Mouse (Mus musculus): ENCODE measurements around the gene Zfp260. TPM values are rescaled to one million over a fixed set of nuclear protein-coding genes. Genes with fewer than 3 reads are reported as not detected.

Gene Zfp260
- polyA plus RNA-seq (2011; ENCODE audit: insufficient read depth, insufficient read length, low read depth, missing spikeins), result 60.8 and 63.8 TPM in 2 replicates

- Histone ChIP-seq H3K4me3 (ENCODE audit: low read depth, low read length) (peak within 1 kb of the TSS; percentile 88), H3K27ac (ENCODE audit: insufficient read depth, low read length) (peak within 1 kb of the TSS; percentile 98), H3K27me3 (ENCODE audit: control insufficient read depth, insufficient read depth, low read length, poor library complexity, severe bottlenecking) (no peaks in the 10 kb centered on the region), H3K4me1 (ENCODE audit: control insufficient read depth, insufficient read depth, low read length) (no peaks in the 10 kb centered on the region), H3K9ac (ENCODE audit: low read depth, poor library complexity, severe bottlenecking) (peak within 1 kb of the TSS; percentile 77), H3K9me3 (replicated peaks; ENCODE audit: control insufficient read depth, insufficient read depth, low read length, poor library complexity, severe bottlenecking) (no peaks in the 10 kb centered on the region), H3K36me3 (ENCODE audit: control insufficient read depth, insufficient read depth, low read length, poor library complexity, severe bottlenecking) (no peaks in the 10 kb centered on the region)
- TF ChIP-seq POLR2A (IDR thresholded peaks at IDR 0.05; ENCODE audit: insufficient read depth, low read length), result peak; percentile 35
- no peak for TF ChIP-seq EP300 (IDR thresholded peaks at IDR 0.05; ENCODE audit: insufficient read depth, low read depth, low read length)
Observed at GRCm38 (mm10) chr7:30094646-30095429, at the start of gene Zfp260. Gene Zfp260, plus strand, starts transcription at chr7:30094777.

GRCm38 (mm10) chr7:30048126-30048525, 46.5 kb upstream of the Zfp260 start:
- Histone ChIP-seq H3K36me3 (ENCODE audit: control insufficient read depth, insufficient read depth, low read length, poor library complexity, severe bottlenecking) (no peaks in the 10 kb centered on the region), H3K27me3 (ENCODE audit: control insufficient read depth, insufficient read depth, low read length, poor library complexity, severe bottlenecking) (no peaks in the 10 kb centered on the region), H3K4me1 (ENCODE audit: control insufficient read depth, insufficient read depth, low read length) (no peaks in the 10 kb centered on the region), H3K9me3 (replicated peaks; ENCODE audit: control insufficient read depth, insufficient read depth, low read length, poor library complexity, severe bottlenecking) (no peaks in the 10 kb centered on the region), H3K4me3 (ENCODE audit: low read depth, low read length) (no peak overlapping the region), H3K27ac (ENCODE audit: insufficient read depth, low read length) (no peak overlapping the region), H3K9ac (ENCODE audit: low read depth, poor library complexity, severe bottlenecking) (no peak overlapping the region)
- TF ChIP-seq POLR2A (IDR thresholded peaks at IDR 0.05; ENCODE audit: insufficient read depth, low read length) (no peak), EP300 (IDR thresholded peaks at IDR 0.05; ENCODE audit: insufficient read depth, low read depth, low read length) (no peak), CTCF (IDR thresholded peaks at IDR 0.05; ENCODE audit: low read depth, low read length) (no peak)

GRCm38 (mm10) chr7:30050882-30051548, 43.6 kb upstream of the Zfp260 start, which contains the start of gene Zfp14:
Gene Zfp14, minus strand, starts transcription at chr7:30051380.
- no peaks in the 10 kb centered on the region for H3K27me3 ChIP-seq (ENCODE audit: control insufficient read depth, insufficient read depth, low read length, poor library complexity, severe bottlenecking)
- peak within 1 kb of the TSS; percentile 92 for H3K4me3 ChIP-seq (ENCODE audit: low read depth, low read length)
- H3K4me1 ChIP-seq (ENCODE audit: control insufficient read depth, insufficient read depth, low read length), result no peaks in the 10 kb centered on the region
- peak within 1 kb of the TSS; percentile 44 for H3K9ac ChIP-seq (ENCODE audit: low read depth, poor library complexity, severe bottlenecking)
- TF ChIP-seq EP300 (IDR thresholded peaks at IDR 0.05; ENCODE audit: insufficient read depth, low read depth, low read length) (no peak), POLR2A (IDR thresholded peaks at IDR 0.05; ENCODE audit: insufficient read depth, low read length) (no peak), CTCF (IDR thresholded peaks at IDR 0.05; ENCODE audit: low read depth, low read length) (no peak)
- 0 out of 2 replicates have a peak, but pooled peaks cover 5% of the 10 kb centered on the region for H3K36me3 ChIP-seq (ENCODE audit: control insufficient read depth, insufficient read depth, low read length, poor library complexity, severe bottlenecking)
- H3K27ac ChIP-seq (ENCODE audit: insufficient read depth, low read length), result no peak within 1 kb of the TSS
- H3K9me3 ChIP-seq (replicated peaks; ENCODE audit: control insufficient read depth, insufficient read depth, low read length, poor library complexity, severe bottlenecking), result no peaks in the 10 kb centered on the region

- Histone ChIP-seq H3K9me3 (replicated peaks; ENCODE audit: control insufficient read depth, insufficient read depth, low read length, poor library complexity, severe bottlenecking) (no peaks in the 10 kb centered on the region), H3K27ac (ENCODE audit: insufficient read depth, low read length) (no peak overlapping the region), H3K36me3 (ENCODE audit: control insufficient read depth, insufficient read depth, low read length, poor library complexity, severe bottlenecking) (peaks cover 17% of the 10 kb centered on the region; the same call in 1 of the 2 replicates), H3K27me3 (ENCODE audit: control insufficient read depth, insufficient read depth, low read length, poor library complexity, severe bottlenecking) (no peaks in the 10 kb centered on the region), H3K9ac (ENCODE audit: low read depth, poor library complexity, severe bottlenecking) (no peak overlapping the region), H3K4me3 (ENCODE audit: low read depth, low read length) (no peak overlapping the region), H3K4me1 (ENCODE audit: control insufficient read depth, insufficient read depth, low read length) (no peaks in the 10 kb centered on the region)
- no peak for TF ChIP-seq CTCF (IDR thresholded peaks at IDR 0.05; ENCODE audit: low read depth, low read length)
- TF ChIP-seq EP300 (IDR thresholded peaks at IDR 0.05; ENCODE audit: insufficient read depth, low read depth, low read length), result no peak
- no peak for TF ChIP-seq POLR2A (IDR thresholded peaks at IDR 0.05; ENCODE audit: insufficient read depth, low read length)
Observed at GRCm38 (mm10) chr7:30053591-30053990, 41.0 kb upstream of the Zfp260 start.

GRCm38 (mm10) chr7:30060341-30060740, 34.2 kb upstream of the Zfp260 start:
- Histone ChIP-seq H3K4me3 (ENCODE audit: low read depth, low read length) (no peak overlapping the region), H3K27me3 (ENCODE audit: control insufficient read depth, insufficient read depth, low read length, poor library complexity, severe bottlenecking) (no peaks in the 10 kb centered on the region), H3K36me3 (ENCODE audit: control insufficient read depth, insufficient read depth, low read length, poor library complexity, severe bottlenecking) (peaks cover 20% of the 10 kb centered on the region), H3K4me1 (ENCODE audit: control insufficient read depth, insufficient read depth, low read length) (no peaks in the 10 kb centered on the region), H3K9me3 (replicated peaks; ENCODE audit: control insufficient read depth, insufficient read depth, low read length, poor library complexity, severe bottlenecking) (no peaks in the 10 kb centered on the region), H3K27ac (ENCODE audit: insufficient read depth, low read length) (no peak overlapping the region), H3K9ac (ENCODE audit: low read depth, poor library complexity, severe bottlenecking) (no peak overlapping the region)
- no peak for TF ChIP-seq POLR2A (IDR thresholded peaks at IDR 0.05; ENCODE audit: insufficient read depth, low read length)
- TF ChIP-seq CTCF (IDR thresholded peaks at IDR 0.05; ENCODE audit: low read depth, low read length), result no peak
- TF ChIP-seq EP300 (IDR thresholded peaks at IDR 0.05; ENCODE audit: insufficient read depth, low read depth, low read length), result no peak

- Histone ChIP-seq H3K9ac (ENCODE audit: low read depth, poor library complexity, severe bottlenecking) (no peak overlapping the region), H3K27me3 (ENCODE audit: control insufficient read depth, insufficient read depth, low read length, poor library complexity, severe bottlenecking) (no peaks in the 10 kb centered on the region), H3K4me1 (ENCODE audit: control insufficient read depth, insufficient read depth, low read length) (no peaks in the 10 kb centered on the region), H3K4me3 (ENCODE audit: low read depth, low read length) (no peak overlapping the region), H3K36me3 (ENCODE audit: control insufficient read depth, insufficient read depth, low read length, poor library complexity, severe bottlenecking) (peaks cover 3% of the 10 kb centered on the region; the same call in 1 of the 2 replicates), H3K27ac (ENCODE audit: insufficient read depth, low read length) (no peak overlapping the region), H3K9me3 (replicated peaks; ENCODE audit: control insufficient read depth, insufficient read depth, low read length, poor library complexity, severe bottlenecking) (no peaks in the 10 kb centered on the region)
- no peak for TF ChIP-seq POLR2A (IDR thresholded peaks at IDR 0.05; ENCODE audit: insufficient read depth, low read length)
- peak; percentile 55 for TF ChIP-seq CTCF (IDR thresholded peaks at IDR 0.05; ENCODE audit: low read depth, low read length)
Observed at GRCm38 (mm10) chr7:30062478-30062877, 32.1 kb upstream of the Zfp260 start.

Measured in ES-Bruce4 (cell line).